Mouse (Mus musculus): ENCODE results near the gene Tnxb.

- TF ChIP-seq CTCF (IDR thresholded peaks at IDR 0.05; ENCODE audit: insufficient read depth, low read depth, low read length) (peak; percentile 25), POLR2A (IDR thresholded peaks at IDR 0.05; ENCODE audit: insufficient read depth, low read depth, low read length) (no peak)
Measured at GRCm38 (mm10) chr17:34653746-34654285, 16.5 kb upstream of the Tnxb start.

Data from olfactory bulb, adult 2 months (tissue).